Mouse (Mus musculus) heart, adult 8-10 months (tissue): ENCODE results near the gene Smcp. TPM values are rescaled to one million over a fixed set of nuclear protein-coding genes. Genes with fewer than 3 reads are reported as not detected.

Source experiments
- total RNA-seq, 4 experiments: library from RNA; stranded (reverse); gene quantifications; 2 replicates each; pipeline ENCODE4 v1.2.4; 2022

Smcp gene
- total RNA-seq, 4 experiments from 2014 or later, result not detected

Other genes starting within 250 kb of the Smcp start
- not detected for gene Sprr2d, start 249.9 kb downstream of the Smcp start, total RNA-seq
- not detected for gene Sprr2e, start 236.9 kb downstream of the Smcp start, total RNA-seq
- gene Sprr2f, start 223.8 kb downstream of the Smcp start, total RNA-seq, result not detected
- not detected for gene Sprr2h, start 203.3 kb downstream of the Smcp start, total RNA-seq
- not detected for gene Sprr2i, start 181.0 kb downstream of the Smcp start, total RNA-seq
- gene Sprr2j-ps, start 170.9 kb downstream of the Smcp start, total RNA-seq, result not detected
- gene Gm9774, start 159.6 kb downstream of the Smcp start, total RNA-seq, result 1 to 10 TPM in 3 of 4 experiments, not detected in 1; 1.4 to 3.1 (median 2.9) TPM
- not detected for gene Sprr2k, start 156.4 kb downstream of the Smcp start, total RNA-seq
- gene Sprr1b, start 150.2 kb downstream of the Smcp start, total RNA-seq, result not detected
- not detected for gene Sprr3, start 130.3 kb downstream of the Smcp start, total RNA-seq
- gene Sprr1a, start 103.1 kb downstream of the Smcp start, total RNA-seq, result under 1 TPM in 3 of 4 experiments, not detected in 1; 0.35 to 0.69 (median 0.41) TPM
- not detected for gene Sprr4, start 88.5 kb downstream of the Smcp start, total RNA-seq
- gene 2310046K23Rik, start 54.5 kb downstream of the Smcp start, total RNA-seq, result not detected
- not detected for gene Ivl, start 15.3 kb downstream of the Smcp start, total RNA-seq
- gene 2210017I01Rik, start 18.5 kb upstream of the Smcp start, total RNA-seq, result not detected
- not detected for gene Lce6a, start 32.7 kb upstream of the Smcp start, total RNA-seq
- not detected for gene Lce1a1, start 59.3 kb upstream of the Smcp start, total RNA-seq
- not detected for gene Lce1b, start 67.9 kb upstream of the Smcp start, total RNA-seq
- not detected for gene Lce1a2, start 81.3 kb upstream of the Smcp start, total RNA-seq
- gene Lce1c, start 90.2 kb upstream of the Smcp start, total RNA-seq, result not detected
- gene Lce1d, start 98.2 kb upstream of the Smcp start, total RNA-seq, result not detected
- not detected for gene Lce1e, start 120.1 kb upstream of the Smcp start, total RNA-seq
- not detected for gene Lce1f, start 131.4 kb upstream of the Smcp start, total RNA-seq
- not detected for gene Gm38119, start 150.1 kb upstream of the Smcp start, total RNA-seq
- gene Lce1g, start 163.3 kb upstream of the Smcp start, total RNA-seq, result not detected
- not detected for gene Lce1h, start 176.1 kb upstream of the Smcp start, total RNA-seq
- not detected for gene Lce1i, start 189.9 kb upstream of the Smcp start, total RNA-seq
- gene Lce1j, start 201.5 kb upstream of the Smcp start, total RNA-seq, result not detected
- gene Lce1k, start 218.9 kb upstream of the Smcp start, total RNA-seq, result not detected
- gene Kprp, start 238.2 kb upstream of the Smcp start, total RNA-seq, result not detected